In genomic region chr8:122376365-122377231, GRCm38 (mm10) we compare ENCODE assay signal across 8 mouse cellular contexts. TPM values are rescaled to one million over a fixed set of nuclear protein-coding genes. Genes with fewer than 3 reads are reported as not detected.
DNase-seq lines count a peak whose midpoint lies in the region; ATAC-seq lines count a peak whose summit lies in the region.

Zc3h18 (plus strand) TSS chr8:122376609.

- H3K9me3 ChIP-seq in heart, embryonic 14.5 days (ENCODE audit: control insufficient read depth, low read length): no peaks in the 10 kb centered on the region
- no peaks in the 10 kb centered on the region for H3K9me3 ChIP-seq in liver, embryonic 13.5 days (replicated peaks)
- H3K9me3 ChIP-seq in stomach, embryonic 16.5 days (replicated peaks; ENCODE audit: control insufficient read depth, low read length): no peaks in the 10 kb centered on the region

- peak; percentile 96 for ATAC-seq in CD4-positive, CD25-positive, alpha-beta regulatory T cell, adult 4 months
- peak; percentile 92 for ATAC-seq in heart, embryonic 14.5 days (ENCODE audit: insufficient number of reproducible peaks, insufficient read depth, low FRiP score, low read depth)
- ATAC-seq in liver, embryonic 13.5 days (ENCODE audit: low read depth): peak; percentile 94
- peak; percentile 96 for ATAC-seq in stomach, embryonic 16.5 days (ENCODE audit: insufficient read depth, low FRiP score)

- under 1% methylated on average over 77 of the region's 107 CpGs for WGBS in heart, embryonic 14.5 days
- WGBS in liver, embryonic 13.5 days (ENCODE audit: insufficient replicate concordance): under 1% methylated on average over 106 of the region's 107 CpGs
- WGBS in stomach, embryonic 16.5 days: under 1% methylated on average over 104 of the region's 107 CpGs

- peaks cover 7 to 16% of the 10 kb centered on the region in 2 experiments; a peak in 3 of 4 replicates for H3K4me1 ChIP-seq in heart, embryonic 14.5 days (ENCODE audit: control insufficient read depth in 2 of 2, insufficient read depth in 2 of 2, low read length in 2 of 2)
- H3K4me1 ChIP-seq in liver, embryonic 13.5 days (replicated peaks): peaks cover 58% of the 10 kb centered on the region
- peaks cover 19% of the 10 kb centered on the region for H3K4me1 ChIP-seq in stomach, embryonic 16.5 days (ENCODE audit: control insufficient read depth, insufficient read depth, low read length)

- DNase-seq in c-Kit-negative CD71-positive TER-119-positive erythroid progenitor cells, embryonic 14.5 days (ENCODE audit: low read depth, low spot score): peak; percentile 98
- DNase-seq in fibroblast of lung, adult 2 months (ENCODE audit: low read depth): peak; percentile 97
- DNase-seq in kidney, postnatal 14 days: peak; percentile 100
- DNase-seq in liver, embryonic 13.5 days: peak; percentile 99
- DNase-seq in neural tube, embryonic 10.5 days (ENCODE audit: extremely low spot score, low spot score): peak; percentile 100

- no peaks in the 10 kb centered on the region for H3K27me3 ChIP-seq in heart, embryonic 14.5 days (ENCODE audit: control insufficient read depth, insufficient read depth, low read length)
- no peaks in the 10 kb centered on the region for H3K27me3 ChIP-seq in liver, embryonic 13.5 days
- H3K27me3 ChIP-seq in stomach, embryonic 16.5 days (ENCODE audit: control insufficient read depth, insufficient read depth, low read length): no peaks in the 10 kb centered on the region

- peak within 1 kb of the TSS; percentile 92 to 93 for H3K27ac ChIP-seq in heart, embryonic 14.5 days (replicated peaks in 1 of 2; ENCODE audit: control insufficient read depth in 1 of 2, insufficient read depth in 1 of 2, low read depth in 2 of 2, low read length in 2 of 2)
- peak within 1 kb of the TSS; percentile 84 for H3K27ac ChIP-seq in liver, embryonic 13.5 days
- H3K27ac ChIP-seq in stomach, embryonic 16.5 days (ENCODE audit: low read length): peak within 1 kb of the TSS; percentile 96

- H3K4me2 ChIP-seq in heart, embryonic 14.5 days (ENCODE audit: low read length): peak within 1 kb of the TSS; percentile 88
- peak within 1 kb of the TSS; percentile 93 for H3K4me2 ChIP-seq in liver, embryonic 13.5 days
- peak within 1 kb of the TSS; percentile 88 for H3K4me2 ChIP-seq in stomach, embryonic 16.5 days (ENCODE audit: low read depth, low read length)

- H3K4me3 ChIP-seq in heart, embryonic 14.5 days (ENCODE audit: control insufficient read depth in 1 of 2, insufficient read depth in 1 of 2, low read depth in 1 of 2, low read length in 2 of 2): peak within 1 kb of the TSS; percentile 85 to 92
- H3K4me3 ChIP-seq in liver, embryonic 13.5 days (replicated peaks): peak within 1 kb of the TSS; percentile 81
- peak within 1 kb of the TSS; percentile 86 for H3K4me3 ChIP-seq in stomach, embryonic 16.5 days (replicated peaks; ENCODE audit: low read length)

- peak within 1 kb of the TSS; percentile 94 for H3K9ac ChIP-seq in heart, embryonic 14.5 days (ENCODE audit: low read length)
- H3K9ac ChIP-seq in liver, embryonic 13.5 days: peak within 1 kb of the TSS; percentile 91
- H3K9ac ChIP-seq in stomach, embryonic 16.5 days (ENCODE audit: low read length): peak within 1 kb of the TSS; percentile 92

- H3K36me3 ChIP-seq in heart, embryonic 14.5 days (ENCODE audit: control insufficient read depth, insufficient read depth, low read length): peaks cover 33% of the 10 kb centered on the region
- peaks cover 35% of the 10 kb centered on the region for H3K36me3 ChIP-seq in liver, embryonic 13.5 days
- no peaks in the 10 kb centered on the region; the same call in 1 of the 2 replicates for H3K36me3 ChIP-seq in stomach, embryonic 16.5 days (ENCODE audit: control insufficient read depth, insufficient read depth, low read length)

RNA-seq across cellular contexts. Expression of gene Zc3h18, which starts in this region (rescaled TPM):
- polyA plus RNA-seq in CD4-positive, CD25-positive, alpha-beta regulatory T cell, adult 4 months (2017; shearing (Covaris generic)): 10 to 100 TPM; 12.1 to 12.7 TPM
- polyA plus RNA-seq in heart, embryonic 14.5 days (2014; fragmentation: Nextera tagmentation; extraction: Ambion mirVana): 17.7 and 19.6 TPM in 2 replicates
- 30.2 and 35.0 TPM in 2 replicates for polyA plus RNA-seq in liver, embryonic 13.5 days (2015; fragmentation: Nextera tagmentation; extraction: Ambion mirVana)
- 28.1 and 32.4 TPM in 2 replicates for polyA plus RNA-seq in stomach, embryonic 16.5 days (2015; fragmentation: Nextera tagmentation; extraction: Ambion mirVana)

Comparison
In these comparisons a context has a peak if more than half of its experiments do, and no peak if none do; other contexts are left out.
1. Peak in every context shown above with its lines: DNase-seq, ATAC-seq, H3K4me3 ChIP-seq and H3K27ac ChIP-seq.